Mouse (Mus musculus): ENCODE measurements around the gene Mctp1. TPM values are rescaled to one million over a fixed set of nuclear protein-coding genes. Genes with fewer than 3 reads are reported as not detected.

The Mctp1 gene
- polyA plus RNA-seq, 1 experiment: 0.44 TPM

GRCm38 (mm10) chr13:77048461-77048860 is 664.1 kb downstream of the Mctp1 start:
- Histone ChIP-seq H3K27ac (ENCODE audit: control insufficient read depth, insufficient read depth, low read depth, low read length) (no peak overlapping the region), H3K36me3 (ENCODE audit: control insufficient read depth, insufficient read depth, low read length) (no peaks in the 10 kb centered on the region; the same call in 1 of the 2 replicates), H3K4me1 (ENCODE audit: control insufficient read depth, insufficient read depth, low read length) (no peaks in the 10 kb centered on the region), H3K27me3 (ENCODE audit: control insufficient read depth, insufficient read depth, low read length) (no peaks in the 10 kb centered on the region), H3K4me3 (ENCODE audit: control insufficient read depth, low read depth, low read length) (no peak overlapping the region)
- no peak for TF ChIP-seq CTCF (IDR thresholded peaks at IDR 0.05; ENCODE audit: control insufficient read depth, insufficient read depth, insufficient replicate concordance, low read depth, low read length)

GRCm38 (mm10) chr13:77049736-77050135 is 665.4 kb downstream of the Mctp1 start:
- H3K4me1 ChIP-seq (ENCODE audit: control insufficient read depth, insufficient read depth, low read length): no peaks in the 10 kb centered on the region
- TF ChIP-seq POLR2A (IDR thresholded peaks at IDR 0.05; ENCODE audit: control insufficient read depth, low read depth, low read length) (no peak), CTCF (IDR thresholded peaks at IDR 0.05; ENCODE audit: control insufficient read depth, insufficient read depth, insufficient replicate concordance, low read depth, low read length) (no peak)
- H3K4me3 ChIP-seq (ENCODE audit: control insufficient read depth, low read depth, low read length): no peak overlapping the region
- no peaks in the 10 kb centered on the region for H3K27me3 ChIP-seq (ENCODE audit: control insufficient read depth, insufficient read depth, low read length)
- H3K27ac ChIP-seq (ENCODE audit: control insufficient read depth, insufficient read depth, low read depth, low read length): no peak overlapping the region
- H3K36me3 ChIP-seq (ENCODE audit: control insufficient read depth, insufficient read depth, low read length): no peaks in the 10 kb centered on the region; the same call in 1 of the 2 replicates

DNA sequence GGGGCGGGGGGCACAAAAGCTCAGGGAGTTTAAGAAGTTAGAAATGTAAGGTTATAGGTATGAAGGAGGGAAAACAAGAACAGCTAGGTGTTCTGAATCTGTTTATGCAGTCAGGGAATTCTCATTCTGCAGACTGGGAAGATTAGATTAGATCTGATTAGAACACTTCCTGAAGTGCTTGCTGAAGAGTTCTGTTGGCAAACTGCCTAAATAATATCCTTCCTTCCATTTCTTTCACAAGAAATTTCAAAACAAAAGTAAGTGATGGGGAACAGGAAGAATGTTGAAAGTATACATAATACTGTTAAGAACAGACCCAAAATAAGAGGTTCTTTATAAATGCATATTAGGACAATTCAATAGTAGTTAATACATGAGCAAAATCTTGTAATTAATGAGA is 678.9 kb downstream of the Mctp1 start:
- H3K27me3 ChIP-seq (ENCODE audit: control insufficient read depth, insufficient read depth, low read length): no peaks in the 10 kb centered on the region
- TF ChIP-seq CTCF (IDR thresholded peaks at IDR 0.05; ENCODE audit: control insufficient read depth, insufficient read depth, insufficient replicate concordance, low read depth, low read length): no peak
- TF ChIP-seq POLR2A (IDR thresholded peaks at IDR 0.05; ENCODE audit: control insufficient read depth, low read depth, low read length): no peak
- no peaks in the 10 kb centered on the region for H3K4me1 ChIP-seq (ENCODE audit: control insufficient read depth, insufficient read depth, low read length)
- H3K27ac ChIP-seq (ENCODE audit: control insufficient read depth, insufficient read depth, low read depth, low read length): no peak overlapping the region
- H3K4me3 ChIP-seq (ENCODE audit: control insufficient read depth, low read depth, low read length): no peak overlapping the region
- no peaks in the 10 kb centered on the region for H3K36me3 ChIP-seq (ENCODE audit: control insufficient read depth, insufficient read depth, low read length)

DNA sequence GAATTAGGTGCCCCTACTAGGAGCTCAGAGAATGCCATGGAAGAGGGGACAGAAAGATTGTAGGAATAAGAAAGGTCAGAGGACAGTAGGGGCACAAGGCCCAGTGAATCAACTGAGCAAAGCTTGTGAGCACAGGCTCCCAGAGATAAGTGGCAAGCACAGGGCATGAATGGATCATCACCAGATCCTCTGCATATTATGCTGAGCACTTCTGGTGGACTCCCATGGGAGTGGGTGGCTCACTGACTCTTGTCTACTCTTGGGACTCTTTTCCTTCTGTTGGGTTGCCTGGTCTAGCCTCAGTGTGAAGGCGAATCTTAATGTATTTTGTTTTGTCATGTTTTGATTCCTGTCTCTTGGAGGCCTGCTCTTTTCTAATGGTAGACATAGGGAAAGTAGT is 684.5 kb downstream of the Mctp1 start:
- TF ChIP-seq CTCF (IDR thresholded peaks at IDR 0.05; ENCODE audit: control insufficient read depth, insufficient read depth, insufficient replicate concordance, low read depth, low read length) (no peak), POLR2A (IDR thresholded peaks at IDR 0.05; ENCODE audit: control insufficient read depth, low read depth, low read length) (no peak)

GRCm38 (mm10) chr13:77072030-77072429 is 687.7 kb downstream of the Mctp1 start:
- no peaks in the 10 kb centered on the region for H3K27me3 ChIP-seq (ENCODE audit: control insufficient read depth, insufficient read depth, low read length)
- TF ChIP-seq CTCF (IDR thresholded peaks at IDR 0.05; ENCODE audit: control insufficient read depth, insufficient read depth, insufficient replicate concordance, low read depth, low read length) (no peak), POLR2A (IDR thresholded peaks at IDR 0.05; ENCODE audit: control insufficient read depth, low read depth, low read length) (no peak)
- no peaks in the 10 kb centered on the region for H3K4me1 ChIP-seq (ENCODE audit: control insufficient read depth, insufficient read depth, low read length)
- no peaks in the 10 kb centered on the region for H3K36me3 ChIP-seq (ENCODE audit: control insufficient read depth, insufficient read depth, low read length)
- H3K4me3 ChIP-seq (ENCODE audit: control insufficient read depth, low read depth, low read length): no peak overlapping the region
- no peak overlapping the region for H3K27ac ChIP-seq (ENCODE audit: control insufficient read depth, insufficient read depth, low read depth, low read length)

More for the DNA sequence above, 684.5 kb downstream of the Mctp1 start:
- no peak overlapping the region for H3K27ac ChIP-seq (ENCODE audit: control insufficient read depth, insufficient read depth, low read depth, low read length)
- no peaks in the 10 kb centered on the region for H3K27me3 ChIP-seq (ENCODE audit: control insufficient read depth, insufficient read depth, low read length)
- no peaks in the 10 kb centered on the region for H3K4me1 ChIP-seq (ENCODE audit: control insufficient read depth, insufficient read depth, low read length)
- no peaks in the 10 kb centered on the region for H3K36me3 ChIP-seq (ENCODE audit: control insufficient read depth, insufficient read depth, low read length)
- no peak overlapping the region for H3K4me3 ChIP-seq (ENCODE audit: control insufficient read depth, low read depth, low read length)

Other genes starting within 250 kb of the Mctp1 start
- gene Fam81b, start 79.5 kb upstream of the Mctp1 start, polyA plus RNA-seq (2012; rRNA removed): 20.8 and 24.1 TPM in 2 replicates